Mouse (Mus musculus): ENCODE data around the gene Rtl10. TPM values are rescaled to one million over a fixed set of nuclear protein-coding genes. Genes with fewer than 3 reads are reported as not detected.

Rtl10 gene
- polyA plus RNA-seq, 1 experiment from 2014 or later: 3.4 TPM

Other genes with a start within 250 kb of the Rtl10 start
- not detected in 2 replicates for gene Gm49776, start 240.6 kb upstream of the Rtl10 start, polyA plus RNA-seq (2014; fragmentation: Nextera tagmentation; extraction: Ambion mirVana)
- 40.8 and 42.1 TPM in 2 replicates for gene Dgcr8, start 209.7 kb upstream of the Rtl10 start, polyA plus RNA-seq (2014; fragmentation: Nextera tagmentation; extraction: Ambion mirVana)
- gene Tango2, start 150.8 kb upstream of the Rtl10 start, polyA plus RNA-seq (2014; fragmentation: Nextera tagmentation; extraction: Ambion mirVana): 99.8 and 114 TPM in 2 replicates
- 60.2 and 73.5 TPM in 2 replicates for gene Arvcf, start 150.7 kb upstream of the Rtl10 start, polyA plus RNA-seq (2014; fragmentation: Nextera tagmentation; extraction: Ambion mirVana)
- 21.3 and 25.4 TPM in 2 replicates for gene Txnrd2, start 72.5 kb upstream of the Rtl10 start, polyA plus RNA-seq (2014; fragmentation: Nextera tagmentation; extraction: Ambion mirVana)
- 102 and 103 TPM in 2 replicates for gene Comt, start 72.0 kb upstream of the Rtl10 start, polyA plus RNA-seq (2014; fragmentation: Nextera tagmentation; extraction: Ambion mirVana)
- gene Gnb1l, start 188 bp upstream of the Rtl10 start, polyA plus RNA-seq (2014; fragmentation: Nextera tagmentation; extraction: Ambion mirVana): 12.5 and 15.7 TPM in 2 replicates
- 0.64 and 1.5 TPM in 2 replicates for gene Tbx1, start 91.8 kb downstream of the Rtl10 start, polyA plus RNA-seq (2014; fragmentation: Nextera tagmentation; extraction: Ambion mirVana)
- 11.5 and 14.1 TPM in 2 replicates for gene Gp1bb, start 123.5 kb downstream of the Rtl10 start, polyA plus RNA-seq (2014; fragmentation: Nextera tagmentation; extraction: Ambion mirVana)
- 8.3 and 10.7 TPM in 2 replicates for gene Gm49601, start 127.5 kb downstream of the Rtl10 start, polyA plus RNA-seq (2014; fragmentation: Nextera tagmentation; extraction: Ambion mirVana)
- gene Sept5, start 131.1 kb downstream of the Rtl10 start, polyA plus RNA-seq (2014; fragmentation: Nextera tagmentation; extraction: Ambion mirVana): 179 and 183 TPM in 2 replicates